Mouse (Mus musculus) forebrain, embryonic 12.5 days (tissue): ENCODE results near the gene Tgfbi. TPM values are rescaled to one million over a fixed set of nuclear protein-coding genes. Genes with fewer than 3 reads are reported as not detected.
A peak's percentile ranks its signal among the peaks of the same experiment; 100 is the strongest.

Source experiments
- ATAC-seq: fragments of 200-750 bp; cut with Nextera tagmentation; 2 replicates; pipeline ENCODE4 v1.8.0; 2017; ENCODE audit warnings: moderate TSS enrichment; ENCODE audit not compliant: low FRiP score
- H3K27ac ChIP-seq: fragments of 300-500 bp; sonication (generic); 2 replicates; pipeline ENCODE4 v1.5.1; 2016; ENCODE audit warnings: mild to moderate bottlenecking
- H3K27me3 ChIP-seq: fragments of 300-500 bp; sonication (generic); 2 replicates; pipeline ENCODE4 v1.6.1; 2016; ENCODE audit warnings: mild to moderate bottlenecking
- H3K36me3 ChIP-seq: fragments of 300-500 bp; sonication (generic); replicated peaks from 2 replicates; pipeline ENCODE4 v1.6.1; 2016; ENCODE audit warnings: mild to moderate bottlenecking
- H3K4me1 ChIP-seq: fragments of 300-500 bp; sonication (generic); 2 replicates; pipeline ENCODE4 v1.6.1; 2016
- H3K4me2 ChIP-seq: fragments of 300-500 bp; sonication (generic); 2 replicates; pipeline ENCODE4 v1.6.1; 2016; ENCODE audit warnings: mild to moderate bottlenecking, moderate library complexity
- H3K4me3 ChIP-seq: fragments of 300-500 bp; sonication (generic); replicated peaks from 2 replicates; pipeline ENCODE4 v1.5.1; 2016; ENCODE audit warnings: mild to moderate bottlenecking
- H3K9ac ChIP-seq: fragments of 300-500 bp; sonication (generic); 2 replicates; pipeline ENCODE4 v1.6.1; 2016; ENCODE audit warnings: mild to moderate bottlenecking
- H3K9me3 ChIP-seq: fragments of 300-500 bp; sonication (generic); 2 replicates; pipeline ENCODE4 v1.6.1; 2016
- WGBS: fragments of 180-500 bp; shearing (Covaris S2); methylation state at CpG from one replicate; pipeline ENCODE4 v1.1.7; 2016; 5-methylcytosine and 5-hydroxymethylcytosine counted together
- polyA plus RNA-seq: library from polyadenylated mRNA; unstranded; fragments of >200 nt; fragmentation: Nextera tagmentation; extraction: Ambion mirVana; gene quantifications from 2 replicates; pipeline ENCODE4 v1.2.1, GENCODE M21; 2016

Tgfbi gene
- polyA plus RNA-seq, 1 experiment from 2014 or later: 24.0 TPM

DNA sequence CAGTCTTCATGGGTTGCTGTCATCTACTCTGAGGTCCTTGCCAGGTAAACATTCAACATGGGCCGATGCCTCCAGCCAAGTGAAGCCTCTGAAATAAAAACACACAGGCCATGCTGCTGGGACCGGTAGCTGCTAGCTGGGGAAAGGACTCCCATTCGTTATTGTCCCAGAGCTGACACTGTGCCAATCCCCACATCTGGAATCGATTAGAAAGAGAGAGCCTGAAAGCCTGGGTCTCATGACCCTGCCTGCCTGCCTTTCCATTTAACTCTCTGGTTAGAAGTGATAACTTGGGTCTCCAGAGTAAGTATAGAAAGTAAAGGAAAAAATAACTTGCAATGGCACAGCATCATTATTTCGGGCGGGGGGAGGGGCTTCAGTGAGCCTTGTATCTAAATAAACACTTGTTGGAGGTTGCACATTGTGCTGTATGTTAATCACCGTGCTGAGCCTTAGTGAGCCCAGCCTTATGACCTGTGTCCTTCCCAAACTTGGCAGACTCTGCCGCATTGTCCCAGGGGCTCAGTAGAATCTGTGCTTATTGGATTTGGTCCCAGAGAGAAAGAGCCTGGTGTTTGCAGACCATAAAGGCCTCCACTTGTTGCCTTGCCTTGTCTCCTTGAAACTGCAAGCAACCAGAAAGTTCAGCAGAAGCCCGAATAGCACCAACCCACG is 9.0 kb upstream of the Tgfbi start:
- Histone ChIP-seq H3K4me2 (no peak overlapping the region), H3K9ac (no peak overlapping the region), H3K27ac (no peak overlapping the region), H3K36me3 (no peaks in the 10 kb centered on the region), H3K4me3 (no peak overlapping the region), H3K4me1 (peaks cover 16% of the 10 kb centered on the region), H3K9me3 (no peaks in the 10 kb centered on the region), H3K27me3 (no peaks in the 10 kb centered on the region)
- no peak for ATAC-seq
- 77% methylated on average over 10 of the region's 10 CpGs for WGBS

DNA sequence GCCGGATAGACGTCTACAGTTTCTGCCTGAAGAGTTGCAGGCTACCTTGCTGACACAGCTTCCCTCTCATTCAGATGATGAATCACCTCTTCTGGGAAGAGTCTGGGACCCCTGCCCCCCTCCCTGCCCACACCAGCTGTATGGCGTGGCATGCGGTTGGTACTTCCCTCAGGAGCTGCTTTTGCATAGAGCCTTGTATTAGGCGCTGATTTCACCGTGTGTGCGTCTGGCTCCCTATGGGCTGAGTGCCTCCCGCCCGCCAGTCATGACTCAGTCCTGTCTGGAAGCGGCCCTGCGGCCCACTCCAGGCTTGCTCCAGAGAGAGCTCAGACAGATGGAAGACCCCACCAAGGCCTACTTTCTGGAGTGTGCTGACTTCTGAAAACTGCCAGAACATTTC is 8.1 kb upstream of the Tgfbi start:
- WGBS: 57% methylated on average over 11 of the region's 11 CpGs
- H3K4me3 ChIP-seq: no peak overlapping the region
- H3K9ac ChIP-seq: no peak overlapping the region
- no peaks in the 10 kb centered on the region for H3K9me3 ChIP-seq
- H3K4me1 ChIP-seq: peaks cover 16% of the 10 kb centered on the region
- no peak overlapping the region for H3K4me2 ChIP-seq
- no peaks in the 10 kb centered on the region for H3K27me3 ChIP-seq
- ATAC-seq: no peak
- H3K36me3 ChIP-seq: no peaks in the 10 kb centered on the region
- peak overlapping the region; percentile 51; the same call in 1 of the 2 replicates for H3K27ac ChIP-seq

DNA sequence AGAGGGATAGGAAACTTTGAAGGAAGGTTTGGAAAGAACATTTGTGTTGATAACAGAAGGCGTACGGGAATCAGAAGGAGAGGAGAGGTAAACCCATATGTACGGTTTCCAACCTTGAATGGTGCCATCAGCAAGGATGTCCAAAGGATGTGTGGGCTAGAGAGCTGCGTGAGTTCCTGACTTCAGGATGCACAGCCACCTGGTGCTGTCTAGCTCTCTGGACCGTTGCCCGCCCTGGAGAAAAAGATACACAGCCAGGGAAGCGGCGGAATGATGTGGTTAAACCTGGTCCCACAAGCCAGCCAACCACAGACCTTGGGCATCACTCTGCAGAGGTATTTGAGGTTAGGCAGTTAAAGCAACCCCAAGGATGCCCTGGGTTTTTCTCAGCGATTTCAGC is 3.8 kb upstream of the Tgfbi start:
- no peak for ATAC-seq
- WGBS: 93% methylated on average over 9 of the region's 9 CpGs
- Histone ChIP-seq H3K27me3 (peaks cover 29% of the 10 kb centered on the region), H3K36me3 (no peaks in the 10 kb centered on the region), H3K27ac (no peak overlapping the region), H3K9ac (no peak overlapping the region), H3K9me3 (no peaks in the 10 kb centered on the region), H3K4me2 (no peak overlapping the region), H3K4me1 (peaks cover 22% of the 10 kb centered on the region), H3K4me3 (no peak overlapping the region)

DNA sequence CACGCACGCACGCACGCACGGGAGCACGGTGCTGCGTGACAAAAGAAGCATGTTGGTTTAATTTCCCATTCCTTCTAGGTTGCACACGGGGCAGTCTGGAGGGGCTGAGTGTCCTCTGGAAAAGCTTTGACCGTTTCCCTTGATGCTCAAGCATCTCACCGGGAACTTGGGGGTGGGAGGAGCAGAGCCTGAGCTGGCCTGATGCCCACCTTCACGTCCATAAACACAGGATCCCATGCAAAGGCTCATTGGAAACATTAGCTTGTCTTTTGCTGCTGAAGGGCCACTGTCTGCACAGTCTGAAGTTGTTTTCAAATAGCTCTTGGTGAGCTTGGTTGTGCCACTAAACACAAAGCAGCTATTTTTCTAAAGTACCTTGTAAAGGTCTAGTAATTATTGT is 2.6 kb upstream of the Tgfbi start:
- 75% methylated on average over 11 of the region's 11 CpGs for WGBS
- no peak overlapping the region for H3K4me3 ChIP-seq
- no peak for ATAC-seq
- no peak overlapping the region for H3K4me2 ChIP-seq
- H3K27me3 ChIP-seq: peaks cover 41% of the 10 kb centered on the region
- no peaks in the 10 kb centered on the region for H3K36me3 ChIP-seq
- H3K27ac ChIP-seq: no peak overlapping the region
- H3K4me1 ChIP-seq: peaks cover 19% of the 10 kb centered on the region
- H3K9ac ChIP-seq: no peak overlapping the region
- no peaks in the 10 kb centered on the region for H3K9me3 ChIP-seq

DNA sequence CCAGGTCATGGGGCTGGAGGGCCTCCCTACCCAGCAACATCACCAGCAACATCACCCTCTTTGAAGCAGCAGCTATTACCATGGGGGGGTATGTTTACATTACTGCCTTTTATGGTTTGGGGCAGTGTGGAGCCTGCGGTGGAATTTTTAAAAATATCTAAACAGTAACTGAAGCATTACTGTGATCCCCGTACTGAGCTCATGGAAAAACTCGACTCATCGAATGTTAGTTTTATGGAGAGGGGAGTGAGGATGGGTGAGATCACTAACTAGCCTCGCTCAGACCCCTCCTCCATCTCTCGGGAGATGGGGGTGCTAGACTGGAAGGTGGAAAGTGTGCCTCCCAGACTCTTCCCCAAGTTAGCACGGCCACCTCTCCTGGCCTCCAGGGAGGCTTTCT is 2.1 kb upstream of the Tgfbi start:
- WGBS: 69% methylated on average over 7 of the region's 7 CpGs
- H3K4me1 ChIP-seq: peaks cover 24% of the 10 kb centered on the region

DNA sequence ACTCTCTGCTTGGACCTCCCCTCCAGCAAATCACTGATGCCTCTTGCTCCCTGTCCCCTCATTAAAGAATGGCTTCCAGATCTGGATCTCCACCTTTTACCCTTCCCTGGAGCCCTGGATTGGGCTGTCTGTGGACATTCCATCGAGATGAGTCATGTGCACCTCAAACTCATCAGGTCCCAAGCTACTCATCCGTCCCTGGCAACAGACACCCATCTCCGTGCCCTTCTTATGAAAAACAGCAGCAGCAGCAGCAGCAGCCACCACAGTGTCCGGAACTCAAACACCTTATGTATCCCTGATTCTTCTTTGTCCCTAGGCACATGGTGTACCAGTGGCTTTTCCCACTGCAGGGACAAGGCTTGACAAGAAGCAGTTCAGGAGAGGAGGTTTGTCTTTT is 1.5 kb upstream of the Tgfbi start:
- Histone ChIP-seq H3K27me3 (peaks cover 48% of the 10 kb centered on the region), H3K4me1 (peaks cover 28% of the 10 kb centered on the region)

More for the DNA sequence above, 2.1 kb upstream of the Tgfbi start:
- H3K27me3 ChIP-seq: peaks cover 44% of the 10 kb centered on the region
- H3K36me3 ChIP-seq: no peaks in the 10 kb centered on the region
- H3K27ac ChIP-seq: no peak overlapping the region
- no peak overlapping the region for H3K4me2 ChIP-seq
- no peaks in the 10 kb centered on the region for H3K9me3 ChIP-seq
- ATAC-seq: no peak
- no peak overlapping the region for H3K9ac ChIP-seq
- no peak overlapping the region for H3K4me3 ChIP-seq

DNA sequence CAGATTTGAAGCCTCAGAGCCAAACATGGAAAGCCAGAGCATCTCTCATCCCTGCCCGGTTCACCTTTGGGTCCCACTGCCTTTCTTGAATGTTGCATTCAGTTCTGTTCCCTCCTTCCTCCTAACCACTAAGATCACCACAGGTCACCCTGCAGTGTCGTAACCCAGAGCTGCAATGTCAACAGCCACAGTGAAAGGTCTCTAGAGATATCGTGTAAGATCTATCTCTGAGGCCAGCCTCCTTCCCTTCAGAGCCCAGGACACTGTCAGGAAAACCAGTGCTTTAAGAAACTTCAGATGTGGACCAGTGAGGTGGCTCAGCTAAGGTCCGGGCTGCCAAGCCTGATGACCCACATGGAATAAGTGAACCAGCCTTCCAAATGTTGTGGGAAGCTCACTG is 1.8 kb downstream of the Tgfbi start:
- WGBS: 88% methylated on average over 4 of the region's 4 CpGs
- no peak for ATAC-seq
- Histone ChIP-seq H3K4me1 (peaks cover 42% of the 10 kb centered on the region), H3K36me3 (no peaks in the 10 kb centered on the region), H3K9me3 (no peaks in the 10 kb centered on the region), H3K4me3 (no peak overlapping the region), H3K4me2 (no peak overlapping the region; the same call in 1 of the 2 replicates), H3K27me3 (peaks cover 62% of the 10 kb centered on the region), H3K27ac (no peak overlapping the region), H3K9ac (no peak overlapping the region)

More for the DNA sequence above, 1.5 kb upstream of the Tgfbi start:
- H3K4me3 ChIP-seq: no peak overlapping the region
- H3K4me2 ChIP-seq: no peak overlapping the region
- H3K36me3 ChIP-seq: no peaks in the 10 kb centered on the region
- H3K9me3 ChIP-seq: no peaks in the 10 kb centered on the region
- ATAC-seq: no peak
- H3K27ac ChIP-seq: no peak overlapping the region
- 84% methylated on average over 4 of the region's 4 CpGs for WGBS
- no peak overlapping the region for H3K9ac ChIP-seq

DNA sequence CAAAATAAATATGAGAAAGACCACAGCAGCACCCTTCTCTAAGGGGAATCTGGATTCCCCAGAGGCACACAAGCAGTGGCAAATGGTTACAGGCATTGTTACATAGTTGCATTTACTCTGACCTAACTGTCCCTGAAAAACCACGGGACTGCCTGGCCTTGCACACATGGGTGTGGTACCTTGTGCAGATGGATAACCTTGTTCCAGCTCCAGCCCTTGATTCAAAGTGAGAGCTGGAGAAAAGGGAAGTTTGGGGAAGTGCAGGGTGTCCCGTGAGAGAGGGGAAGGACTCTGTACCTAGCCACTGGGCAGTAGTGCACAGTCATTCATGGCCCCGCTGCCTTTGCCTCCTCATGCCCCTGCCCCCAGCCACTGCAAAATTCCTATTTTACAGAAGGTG is 2.4 kb downstream of the Tgfbi start:
- H3K36me3 ChIP-seq: no peaks in the 10 kb centered on the region

DNA sequence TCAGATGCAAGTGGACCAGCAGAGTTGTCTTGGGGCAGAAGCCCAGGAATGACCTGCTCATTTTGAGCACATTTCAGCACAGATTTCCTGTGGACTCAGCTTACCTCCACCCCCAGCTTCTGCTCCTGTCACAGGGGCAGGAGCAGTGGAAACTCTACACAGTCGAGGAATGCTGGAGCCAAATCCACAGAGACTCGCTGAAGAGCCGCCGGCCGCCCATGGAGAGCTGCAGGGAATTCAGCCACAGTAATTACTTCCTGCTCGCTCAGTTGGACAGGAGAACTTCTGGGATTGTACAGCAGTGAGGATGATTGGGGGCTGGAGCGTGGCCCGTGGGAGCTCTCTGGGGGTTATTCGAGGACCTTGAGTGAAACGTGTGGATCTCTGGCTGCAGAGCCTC is 3.0 kb downstream of the Tgfbi start:
- Histone ChIP-seq H3K27ac (no peak overlapping the region), H3K36me3 (no peaks in the 10 kb centered on the region), H3K9ac (no peak overlapping the region), H3K4me2 (no peak overlapping the region), H3K4me1 (peaks cover 38% of the 10 kb centered on the region), H3K27me3 (peaks cover 60% of the 10 kb centered on the region), H3K4me3 (no peak overlapping the region), H3K9me3 (no peaks in the 10 kb centered on the region)
- 14% methylated on average over 10 of the region's 10 CpGs for WGBS
- no peak for ATAC-seq

More for the DNA sequence above, 2.4 kb downstream of the Tgfbi start:
- Histone ChIP-seq H3K9ac (no peak overlapping the region), H3K4me1 (peaks cover 39% of the 10 kb centered on the region), H3K27ac (0 out of 2 replicates have a peak overlapping the region, but pooled peaks have one; percentile 19), H3K27me3 (peaks cover 62% of the 10 kb centered on the region), H3K9me3 (no peaks in the 10 kb centered on the region), H3K4me2 (no peak overlapping the region), H3K4me3 (no peak overlapping the region)
- 49% methylated on average over 3 of the region's 3 CpGs for WGBS
- ATAC-seq: no peak

DNA sequence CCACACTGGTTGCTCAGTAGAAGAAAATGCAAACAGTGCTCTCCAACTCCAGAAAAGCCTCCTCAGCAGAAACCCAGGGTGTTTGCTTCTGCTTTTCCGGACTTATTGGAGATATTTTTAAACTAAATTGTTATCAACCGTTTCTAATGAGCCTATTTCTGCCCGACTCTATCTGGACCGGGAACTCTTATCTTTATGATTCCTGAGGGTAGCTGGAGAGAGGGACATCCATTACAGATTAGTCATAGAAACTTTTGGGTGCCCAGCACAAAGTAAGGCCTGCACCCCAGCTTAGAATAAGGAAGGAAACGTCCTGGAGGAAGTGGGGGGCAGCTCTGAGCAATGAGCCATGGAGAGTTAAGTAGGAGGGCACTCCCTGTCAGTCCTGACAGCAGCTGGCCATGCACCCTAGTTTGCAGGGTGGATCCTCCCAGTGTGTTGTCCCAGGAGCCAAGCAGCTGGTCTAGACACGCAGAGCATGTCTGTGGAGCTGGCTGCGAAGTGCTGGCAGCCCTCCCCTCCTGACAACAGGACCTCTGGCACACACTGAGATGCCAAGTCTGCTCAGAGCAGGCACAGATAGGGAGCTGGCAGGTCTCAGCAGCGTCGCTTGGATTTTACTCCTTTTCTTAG is 4.2 kb downstream of the Tgfbi start:
- 75% methylated on average over 9 of the region's 9 CpGs for WGBS
- H3K27ac ChIP-seq: no peak overlapping the region
- H3K4me1 ChIP-seq: peaks cover 34% of the 10 kb centered on the region

DNA sequence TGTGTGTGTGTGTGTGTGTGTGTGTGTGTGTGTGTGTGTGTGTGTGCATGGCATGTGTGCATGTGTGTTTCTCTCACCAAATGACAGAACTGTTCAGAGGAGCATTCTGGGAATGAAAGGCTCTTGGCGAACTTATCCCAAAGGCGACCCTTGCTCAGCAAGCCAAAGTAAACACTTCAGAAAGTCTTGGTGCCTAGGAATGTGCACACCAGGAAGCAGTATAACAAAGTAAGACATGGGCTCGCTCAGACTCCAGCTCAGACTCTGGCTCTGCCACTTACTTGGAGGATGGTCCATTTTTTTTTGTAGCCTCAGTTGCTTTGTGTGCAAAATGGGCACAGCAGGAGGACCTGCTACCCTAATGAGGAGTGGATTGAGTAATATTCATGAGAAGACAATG is 5.4 kb downstream of the Tgfbi start:
- H3K4me3 ChIP-seq: no peak overlapping the region
- H3K9me3 ChIP-seq: no peaks in the 10 kb centered on the region
- H3K27ac ChIP-seq: no peak overlapping the region
- H3K4me2 ChIP-seq: no peak overlapping the region
- ATAC-seq: no peak
- peaks cover 26% of the 10 kb centered on the region for H3K4me1 ChIP-seq
- no peaks in the 10 kb centered on the region for H3K36me3 ChIP-seq
- H3K9ac ChIP-seq: no peak overlapping the region
- H3K27me3 ChIP-seq: peaks cover 40% of the 10 kb centered on the region
- WGBS: 80% methylated on average over 3 of the region's 3 CpGs

More for the DNA sequence above, 4.2 kb downstream of the Tgfbi start:
- H3K36me3 ChIP-seq: no peaks in the 10 kb centered on the region
- peaks cover 49% of the 10 kb centered on the region for H3K27me3 ChIP-seq
- H3K9ac ChIP-seq: no peak overlapping the region
- no peaks in the 10 kb centered on the region for H3K9me3 ChIP-seq
- H3K4me2 ChIP-seq: no peak overlapping the region
- no peak for ATAC-seq
- no peak overlapping the region for H3K4me3 ChIP-seq

DNA sequence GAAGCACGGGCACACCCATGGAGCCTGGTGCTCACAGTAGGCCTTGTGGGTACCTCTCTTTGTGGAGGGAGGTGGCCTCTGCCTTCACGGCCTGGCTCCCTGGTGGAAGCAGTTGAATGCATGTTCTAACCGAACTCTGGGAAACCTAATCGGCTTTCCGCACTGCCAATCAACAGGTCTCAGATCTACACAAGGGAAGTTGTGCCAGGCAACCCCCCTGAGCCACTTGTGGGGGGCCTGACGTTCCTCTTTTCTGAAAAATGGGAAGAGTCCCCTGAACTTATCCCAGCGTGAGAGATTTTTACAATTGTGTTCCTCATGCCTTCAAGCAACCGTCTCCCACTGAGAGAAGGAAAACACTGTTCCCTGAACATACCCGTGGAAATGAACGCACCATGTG is 5.9 kb downstream of the Tgfbi start:
- H3K4me3 ChIP-seq: no peak overlapping the region
- peaks cover 36% of the 10 kb centered on the region for H3K27me3 ChIP-seq
- no peak overlapping the region for H3K9ac ChIP-seq
- peaks cover 26% of the 10 kb centered on the region for H3K4me1 ChIP-seq
- no peaks in the 10 kb centered on the region for H3K9me3 ChIP-seq
- H3K36me3 ChIP-seq: no peaks in the 10 kb centered on the region
- H3K27ac ChIP-seq: peak overlapping the region; percentile 19; the same call in 1 of the 2 replicates
- no peak for ATAC-seq
- 64% methylated on average over 10 of the region's 10 CpGs for WGBS
- H3K4me2 ChIP-seq: no peak overlapping the region

DNA sequence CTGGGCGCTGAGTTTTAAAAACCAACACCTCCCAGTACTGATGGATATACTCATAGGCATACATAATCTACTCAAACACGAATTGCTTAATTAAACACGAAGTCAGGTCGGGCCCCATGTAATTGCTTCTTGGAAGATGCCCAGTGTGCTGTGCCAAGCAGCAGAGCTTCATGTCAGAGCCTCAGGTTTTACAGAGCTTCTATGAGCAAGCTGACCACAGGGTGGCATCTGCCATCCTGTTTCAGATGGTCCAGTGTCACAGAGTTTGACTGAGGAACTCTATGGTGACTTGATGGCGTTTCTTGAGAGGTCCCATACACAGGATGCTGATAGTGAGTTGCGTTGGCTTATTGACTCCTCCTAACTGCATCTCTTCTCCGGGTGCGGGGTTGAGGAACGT is 6.5 kb downstream of the Tgfbi start:
- Histone ChIP-seq H3K27me3 (peaks cover 29% of the 10 kb centered on the region), H3K36me3 (no peaks in the 10 kb centered on the region), H3K9ac (no peak overlapping the region), H3K4me1 (peaks cover 26% of the 10 kb centered on the region), H3K27ac (no peak overlapping the region), H3K4me2 (no peak overlapping the region), H3K4me3 (no peak overlapping the region), H3K9me3 (no peaks in the 10 kb centered on the region)
- WGBS: 74% methylated on average over 9 of the region's 9 CpGs
- ATAC-seq: no peak
